Mouse (Mus musculus) thymus, adult 2 months (tissue): ENCODE measurements around the gene Plcb2.

ENCODE experiments used
- CTCF ChIP-seq: fragments of 200-500 bp; IDR thresholded peaks from 2 replicates; pipeline ENCODE4 v1.5.1; 2012; ENCODE audit warnings: mild to moderate bottlenecking, control low read depth, low read length, moderate library complexity, borderline replicate concordance; ENCODE audit not compliant: control insufficient read depth, poor library complexity, insufficient read depth; ENCODE audit errors: extremely low read depth
- POLR2A ChIP-seq: fragments of 200-500 bp; IDR thresholded peaks from 2 replicates; pipeline ENCODE4 v1.6.1; 2012; ENCODE audit warnings: mild to moderate bottlenecking, low read length, control low read depth, moderate library complexity; ENCODE audit not compliant: control insufficient read depth, poor library complexity, insufficient read depth; ENCODE audit errors: extremely low read depth

DNA sequence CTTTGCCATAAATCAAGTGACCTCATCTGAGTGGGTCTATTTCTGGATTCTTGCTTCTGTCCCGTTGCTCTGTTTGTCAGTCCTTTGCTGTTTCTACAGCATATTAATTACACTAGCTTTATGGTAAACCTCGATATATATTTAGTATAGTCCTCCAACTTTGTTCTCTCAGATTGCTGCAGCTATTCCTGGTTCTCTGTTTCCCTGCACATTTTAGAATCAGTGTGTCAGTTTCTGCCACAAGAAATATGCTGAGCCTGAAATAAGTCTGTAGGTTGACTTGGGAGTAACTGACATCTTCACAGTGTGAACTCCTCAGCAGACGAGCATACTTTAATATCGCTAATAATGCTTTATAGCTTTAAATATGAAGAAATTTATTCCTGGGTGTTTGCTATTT lies 43.1 kb downstream of the Plcb2 start:
- TF ChIP-seq POLR2A (no peak), CTCF (no peak)
